Mouse (Mus musculus) kidney, postnatal 0 days (tissue): Measurements from ENCODE around the gene Mrpl27. TPM values are rescaled to one million over a fixed set of nuclear protein-coding genes. Genes with fewer than 3 reads are reported as not detected.

ENCODE experiments used
- ATAC-seq: fragments of 200-750 bp; cut with Nextera tagmentation; replicated peaks from 2 replicates; pipeline ENCODE4 v1.8.0; 2017; ENCODE audit warnings: low read depth, moderate number of reproducible peaks, moderate TSS enrichment, moderate library complexity; ENCODE audit not compliant: low FRiP score
- DNase-seq: peaks from one replicate; pipeline ENCODE4 v3.0.0-alpha.2; 2016; ENCODE audit warnings: low spot score
- H3K27ac ChIP-seq: fragments of 300-500 bp; sonication (generic); 2 replicates; pipeline ENCODE4 v1.5.1; 2014; ENCODE audit warnings: mild to moderate bottlenecking
- H3K27me3 ChIP-seq: fragments of 300-500 bp; sonication (generic); 2 replicates; pipeline ENCODE4 v1.6.1; 2014; ENCODE audit warnings: low read length, mixed read lengths; ENCODE audit not compliant: insufficient read depth
- H3K36me3 ChIP-seq: fragments of 300-500 bp; sonication (generic); 2 replicates; pipeline ENCODE4 v1.6.1; 2014; ENCODE audit warnings: low read length, mixed read lengths; ENCODE audit not compliant: insufficient read depth
- H3K4me1 ChIP-seq: fragments of 300-500 bp; sonication (generic); replicated peaks from 2 replicates; pipeline ENCODE4 v1.6.1; 2014; ENCODE audit warnings: antibody characterized with exemption, low read length, mixed read lengths; ENCODE audit not compliant: insufficient read depth
- H3K4me2 ChIP-seq: fragments of 300-500 bp; sonication (generic); 2 replicates; pipeline ENCODE4 v1.6.1; 2014; ENCODE audit warnings: mild to moderate bottlenecking, low read length, moderate library complexity, mixed read lengths
- H3K4me3 ChIP-seq: fragments of 300-500 bp; sonication (generic); replicated peaks from 2 replicates; pipeline ENCODE4 v1.5.1; 2014; ENCODE audit warnings: low read depth, low read length
- H3K9ac ChIP-seq: fragments of 300-500 bp; sonication (generic); 2 replicates; pipeline ENCODE4 v1.6.1; 2014; ENCODE audit warnings: low read depth, low read length
- H3K9me3 ChIP-seq: fragments of 300-500 bp; sonication (generic); replicated peaks from 2 replicates; pipeline ENCODE4 v1.6.1; 2016; ENCODE audit warnings: low read length, inconsistent platforms, mixed read lengths
- CTCF ChIP-seq: IDR thresholded peaks from 2 replicates; pipeline ENCODE4 v1.5.1; 2016; ENCODE audit warnings: antibody characterized with exemption, low read depth, mild to moderate bottlenecking, moderate library complexity
- WGBS: fragments of 180-500 bp; shearing (Covaris S2); extraction: QIAGEN DNeasy Blood & Tissue Kit; methylation state at CpG from one replicate; pipeline ENCODE4 v1.1.7; 2014; 5-methylcytosine and 5-hydroxymethylcytosine counted together
- polyA plus RNA-seq: library from polyadenylated mRNA; unstranded; fragments of >200 nt; fragmentation: Nextera tagmentation; extraction: Ambion mirVana; gene quantifications from 2 replicates; pipeline ENCODE4 v1.2.1, GENCODE M21; 2015

The Mrpl27 gene
- polyA plus RNA-seq, 1 experiment from 2014 or later: 135 TPM

DNA sequence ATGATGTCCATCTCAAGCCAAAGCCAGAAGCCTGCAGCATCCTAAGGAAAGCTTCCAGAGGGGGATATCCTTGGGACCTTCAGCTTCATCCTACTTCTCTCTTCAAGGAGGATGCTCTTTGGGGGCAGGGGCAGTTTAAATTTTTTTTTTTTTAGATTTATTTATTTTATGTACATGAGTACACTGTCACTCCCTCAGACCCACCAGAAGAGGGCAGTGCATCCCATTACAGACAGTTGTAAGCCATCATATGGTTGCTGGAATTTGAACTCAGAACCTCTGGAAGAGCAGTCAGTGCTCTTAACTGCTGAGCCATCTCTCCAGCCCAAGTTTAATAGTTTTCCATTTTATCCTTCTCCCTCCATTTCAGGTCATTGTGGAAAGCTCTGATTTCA, 32.1 kb upstream of the Mrpl27 start:
- DNase-seq: no peak
- H3K4me1 ChIP-seq: no peaks in the 10 kb centered on the region
- no peak overlapping the region for H3K4me3 ChIP-seq
- no peaks in the 10 kb centered on the region for H3K27me3 ChIP-seq
- no peak overlapping the region for H3K27ac ChIP-seq
- ATAC-seq: no peak
- no peaks in the 10 kb centered on the region for H3K9me3 ChIP-seq
- no peaks in the 10 kb centered on the region for H3K36me3 ChIP-seq
- H3K9ac ChIP-seq: no peak overlapping the region
- H3K4me2 ChIP-seq: no peak overlapping the region
- TF ChIP-seq CTCF: peak; percentile 41

DNA sequence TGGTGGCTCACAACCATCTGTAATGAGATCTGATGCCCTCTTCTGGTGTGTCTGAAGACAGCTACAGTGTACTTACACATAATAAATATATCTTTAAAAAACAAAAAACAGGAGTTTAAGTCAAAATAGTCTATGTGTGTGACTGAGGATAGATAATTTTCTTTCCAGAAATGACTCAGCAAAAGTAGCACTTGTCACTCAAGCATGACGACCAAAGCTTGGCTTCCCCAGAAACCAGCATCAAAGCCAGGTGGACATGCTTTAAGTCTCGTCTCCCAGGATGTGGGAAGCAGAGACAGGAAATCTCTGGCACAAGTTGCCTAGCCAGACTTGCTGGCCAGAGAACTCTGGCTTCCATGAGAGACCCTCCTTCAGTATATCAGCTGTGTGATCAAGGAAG, 31.4 kb upstream of the Mrpl27 start:
- no peak for TF ChIP-seq CTCF

DNA sequence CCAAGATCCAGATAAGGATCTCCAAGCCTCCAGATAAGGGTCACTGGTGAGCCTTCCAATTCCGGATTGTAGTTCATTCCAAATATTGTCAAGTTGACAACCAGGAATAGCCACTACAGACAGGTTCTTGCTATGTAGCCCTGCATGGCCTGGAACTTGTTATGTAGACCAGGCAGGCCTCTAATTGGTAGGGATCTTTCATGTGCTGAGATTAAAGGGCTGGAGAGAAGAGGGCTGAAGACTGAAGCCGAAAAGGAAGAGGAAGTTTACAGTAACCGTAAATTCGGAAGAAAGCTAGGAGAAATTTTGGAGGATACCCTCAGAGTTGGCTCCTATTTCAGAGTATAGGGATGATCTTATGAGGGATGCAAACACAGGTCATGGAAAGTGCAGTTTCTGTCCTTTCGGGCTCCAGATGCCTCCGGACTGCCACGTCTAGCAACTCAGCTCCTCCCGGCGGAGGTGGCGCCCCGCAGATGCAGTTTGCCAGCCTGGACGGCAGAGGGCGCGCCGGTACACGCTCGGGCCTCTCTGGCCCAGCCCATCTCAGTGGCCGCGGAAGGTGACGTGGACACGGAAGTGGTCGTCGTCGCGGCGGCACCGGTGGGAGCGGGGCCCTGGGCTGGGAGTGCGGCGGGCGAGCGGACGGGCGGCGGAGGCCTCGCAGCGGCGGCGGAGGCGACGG, 24.2 kb upstream of the Mrpl27 start, which contains the start of gene Lrrc59:
TSS of gene Lrrc59 (plus strand) at position 569 of the 685 bp plus-strand sequence.
- H3K9me3 ChIP-seq: no peaks in the 10 kb centered on the region
- peak; percentile 93 for ATAC-seq
- peak within 1 kb of the TSS; percentile 93 for H3K9ac ChIP-seq
- peaks cover 8% of the 10 kb centered on the region; the same call in 1 of the 2 replicates for H3K4me1 ChIP-seq
- H3K4me2 ChIP-seq: peak within 1 kb of the TSS; percentile 94
- H3K36me3 ChIP-seq: peaks cover 15% of the 10 kb centered on the region
- no peaks in the 10 kb centered on the region for H3K27me3 ChIP-seq
- peak within 1 kb of the TSS; percentile 94 for H3K4me3 ChIP-seq
- H3K27ac ChIP-seq: peak within 1 kb of the TSS; percentile 76
- TF ChIP-seq CTCF: peak; percentile 96
- peak; percentile 94 for DNase-seq
- 4% methylated on average over 41 of the region's 41 CpGs for WGBS

More for the DNA sequence above, 31.4 kb upstream of the Mrpl27 start:
- no peaks in the 10 kb centered on the region for H3K9me3 ChIP-seq
- H3K4me1 ChIP-seq: no peaks in the 10 kb centered on the region
- no peaks in the 10 kb centered on the region for H3K36me3 ChIP-seq
- no peak overlapping the region for H3K9ac ChIP-seq
- no peak overlapping the region for H3K4me3 ChIP-seq
- no peaks in the 10 kb centered on the region for H3K27me3 ChIP-seq
- ATAC-seq: no peak
- H3K4me2 ChIP-seq: no peak overlapping the region
- H3K27ac ChIP-seq: no peak overlapping the region
- 62% methylated on average over 2 of the region's 2 CpGs for WGBS
- DNase-seq: no peak

DNA sequence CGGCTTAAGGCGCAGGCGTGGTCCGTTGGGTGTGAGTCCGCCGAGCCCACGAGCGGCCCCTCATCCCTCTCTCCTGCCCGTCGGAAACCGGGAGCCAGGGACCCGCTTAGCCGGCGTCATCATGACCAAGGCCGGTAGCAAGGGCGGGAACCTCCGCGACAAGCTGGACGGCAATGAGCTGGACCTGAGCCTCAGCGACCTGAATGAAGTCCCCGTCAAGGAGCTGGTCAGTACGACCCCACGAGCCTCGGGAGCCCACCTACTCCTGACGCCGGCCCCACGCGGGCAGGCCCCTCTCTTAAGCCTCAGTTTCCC, 23.7 kb upstream of the Mrpl27 start:
- ATAC-seq (peak; percentile 64), DNase-seq (no peak)
- peaks cover 20% of the 10 kb centered on the region for H3K36me3 ChIP-seq
- no peaks in the 10 kb centered on the region for H3K9me3 ChIP-seq
- peak overlapping the region; percentile 94 for H3K4me2 ChIP-seq
- H3K27me3 ChIP-seq: no peaks in the 10 kb centered on the region
- WGBS: 1% methylated on average over 28 of the region's 28 CpGs
- peak overlapping the region; percentile 93 for H3K9ac ChIP-seq
- H3K4me3 ChIP-seq: peak overlapping the region; percentile 94
- peaks cover 8% of the 10 kb centered on the region; the same call in 1 of the 2 replicates for H3K4me1 ChIP-seq
- peak overlapping the region; percentile 76 for H3K27ac ChIP-seq
- TF ChIP-seq CTCF: no peak

DNA sequence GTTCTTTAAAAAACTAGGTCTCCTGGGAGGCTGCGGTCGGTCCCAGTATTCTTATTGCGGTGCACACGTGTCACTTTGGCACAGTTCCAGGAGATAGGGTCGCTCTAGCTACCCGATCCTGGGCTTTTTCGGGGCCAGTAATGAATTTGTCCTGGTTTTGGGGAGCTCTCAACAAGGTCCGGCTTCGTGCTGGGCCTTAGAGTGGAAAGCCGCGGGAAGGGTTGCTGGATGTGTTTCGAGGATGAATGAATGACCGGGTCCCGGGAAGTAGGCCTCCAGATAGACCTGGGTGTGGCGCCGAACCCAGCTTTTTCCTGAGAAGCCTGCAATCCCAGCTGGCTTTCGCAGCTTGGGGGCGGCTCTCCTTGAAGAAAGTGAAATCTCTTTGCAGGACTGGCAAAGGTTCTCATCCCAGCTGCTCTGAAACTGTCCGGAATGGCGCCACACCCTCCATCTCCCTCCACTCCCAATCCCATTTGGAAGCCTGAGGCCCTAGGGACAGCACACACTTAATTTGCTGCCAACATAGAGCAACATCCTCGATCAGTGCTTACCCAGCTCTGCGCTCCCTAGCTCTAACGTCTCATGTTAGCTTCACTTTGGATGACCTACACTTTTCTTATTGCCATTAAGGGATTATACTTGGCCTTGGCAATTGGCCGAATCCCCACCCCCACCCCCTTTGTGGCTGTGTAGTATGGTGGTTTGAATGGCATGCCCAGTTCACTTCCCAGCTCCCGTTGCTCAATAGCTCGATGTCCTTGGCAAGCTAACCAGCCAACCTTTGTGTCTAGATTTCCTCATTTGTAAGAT, 23.2 kb upstream of the Mrpl27 start:
- no peaks in the 10 kb centered on the region for H3K9me3 ChIP-seq
- H3K27ac ChIP-seq: peak overlapping the region; percentile 76
- H3K4me3 ChIP-seq: peak overlapping the region; percentile 94
- peak overlapping the region; percentile 93 for H3K9ac ChIP-seq
- peaks cover 8% of the 10 kb centered on the region; the same call in 1 of the 2 replicates for H3K4me1 ChIP-seq
- peak; percentile 29; the same call in 1 of the 2 replicates for ATAC-seq
- H3K27me3 ChIP-seq: no peaks in the 10 kb centered on the region
- peak; percentile 32 for DNase-seq
- no peak for TF ChIP-seq CTCF
- H3K36me3 ChIP-seq: peaks cover 26% of the 10 kb centered on the region
- 9% methylated on average over 26 of the region's 26 CpGs for WGBS
- peak overlapping the region; percentile 94 for H3K4me2 ChIP-seq

DNA sequence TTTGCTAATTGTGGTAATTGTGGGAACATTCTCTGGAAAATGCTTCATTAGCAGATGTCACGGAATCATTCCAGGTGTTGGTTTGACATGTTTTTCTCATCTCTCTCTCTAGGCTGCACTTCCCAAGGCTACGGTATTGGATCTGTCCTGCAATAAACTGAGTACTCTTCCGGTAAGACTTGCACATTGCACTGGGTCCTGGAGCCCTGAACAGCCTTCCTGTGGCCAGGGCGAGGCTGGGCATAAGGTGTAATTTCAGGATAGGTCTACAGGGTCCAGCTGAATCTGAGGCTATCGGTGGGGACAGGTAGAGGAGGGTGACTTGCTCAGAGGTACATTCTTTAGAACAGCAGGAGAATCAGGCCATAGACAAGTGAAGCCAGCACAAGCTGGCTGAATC, 21.6 kb upstream of the Mrpl27 start:
- TF ChIP-seq CTCF: no peak

More for the DNA sequence above, 21.6 kb upstream of the Mrpl27 start:
- Histone ChIP-seq H3K9ac (no peak overlapping the region), H3K4me1 (peaks cover 8% of the 10 kb centered on the region; the same call in 1 of the 2 replicates), H3K36me3 (peaks cover 42% of the 10 kb centered on the region), H3K4me2 (no peak overlapping the region), H3K9me3 (no peaks in the 10 kb centered on the region), H3K4me3 (no peak overlapping the region), H3K27me3 (no peaks in the 10 kb centered on the region), H3K27ac (no peak overlapping the region)
- WGBS: 92% methylated on average over 5 of the region's 5 CpGs
- ATAC-seq: no peak
- no peak for DNase-seq
